ENCODE assay signal across 18 mouse cellular contexts in genomic region chr12:79956351-79956750, GRCm38 (mm10).
"Had no signal": no experiment of that assay in that cellular context is flagged by ENCODE, and none has a peak within 500 bp of the region (broad histone marks: within the 10 kb centered on the region; RNA-seq: fewer than 3 reads in every experiment).

No protein-coding gene starts in this region.

- H3K27me3 ChIP-seq: midbrain, embryonic 15.5 days; neural tube, embryonic 13.5 days; neural tube, embryonic 15.5 days had no signal

- H3K9ac ChIP-seq: lung, embryonic 14.5 days; midbrain, embryonic 13.5 days; midbrain, embryonic 15.5 days; neural tube, embryonic 13.5 days; neural tube, embryonic 15.5 days had no signal

- H3K4me3 ChIP-seq: midbrain, embryonic 13.5 days; midbrain, embryonic 15.5 days; myocyte; neural tube, embryonic 13.5 days; neural tube, embryonic 15.5 days had no signal

- ATAC-seq: midbrain, embryonic 13.5 days; midbrain, embryonic 15.5 days had no signal

- H3K9me3 ChIP-seq: midbrain, embryonic 13.5 days; midbrain, embryonic 15.5 days; neural tube, embryonic 13.5 days; neural tube, embryonic 15.5 days had no signal

- H3K36me3 ChIP-seq: midbrain, embryonic 13.5 days; midbrain, embryonic 15.5 days; neural tube, embryonic 13.5 days; neural tube, embryonic 15.5 days had no signal

- H3K4me2 ChIP-seq: lung, embryonic 14.5 days; midbrain, embryonic 11.5 days; midbrain, embryonic 13.5 days; midbrain, embryonic 15.5 days; neural tube, embryonic 13.5 days; neural tube, embryonic 15.5 days had no signal

- H3K4me1 ChIP-seq: midbrain, embryonic 13.5 days; midbrain, embryonic 15.5 days; neural tube, embryonic 15.5 days had no signal

- DNase-seq: lung, adult 18-20 months; lung, embryonic 14.5 days; lung, postnatal 10 days; lung, postnatal 4 days; retina, postnatal 1 day; right cerebral cortex, adult 18-20 months; right cerebral cortex, postnatal 25 days; right cerebral cortex, postnatal 4 days; spleen, adult 18-20 months; thymus, adult 18-20 months; thymus, postnatal 14 days; thymus, postnatal 36 days had no signal

- H3K27ac ChIP-seq: midbrain, embryonic 13.5 days; midbrain, embryonic 15.5 days; neural tube, embryonic 13.5 days; neural tube, embryonic 15.5 days had no signal
